Mouse (Mus musculus) kidney, postnatal 25 days (tissue): Measurements from ENCODE around the gene Ntf5.
A peak's percentile ranks its signal among the peaks of the same experiment; 100 is the strongest.
"Not testable (repeated sequence)": the region's sequence is repeated elsewhere in the genome, so short reads cannot be mapped to it uniquely, and the experiment has no call there.

Experiments used
- DNase-seq, 2 experiments: peaks; one replicate each; pipeline ENCODE4 v3.0.0; 2021; ENCODE audit warnings: mixed read lengths in 2 of 2

Ntf5 gene

GRCm38 (mm10) chr7:45462868-45463267 lies 49.4 kb downstream of the Ntf5 start:
- DNase-seq = not testable (repeated sequence)

GRCm38 (mm10) chr7:45463987-45464778 lies 50.7 kb downstream of the Ntf5 start:
- DNase-seq = no peak

- no peak for DNase-seq
Observed at GRCm38 (mm10) chr7:45465112-45465511, 51.6 kb downstream of the Ntf5 start.

- peak; percentile 36 to 78 for DNase-seq
Observed at GRCm38 (mm10) chr7:45465549-45465948, 52.1 kb downstream of the Ntf5 start.

- peak; percentile 98 for DNase-seq
Observed at GRCm38 (mm10) chr7:45466283-45467089, 53.0 kb downstream of the Ntf5 start, which contains the start of gene Bax. Gene Bax, minus strand, starts transcription at chr7:45466898.
